Mouse (Mus musculus): ENCODE results near the gene Dazap1. TPM values are rescaled to one million over a fixed set of nuclear protein-coding genes. Genes with fewer than 3 reads are reported as not detected.

Gene Dazap1
- total RNA-seq, 2 experiments from 2014 or later, result 67.8 to 81.0 TPM

GRCm38 (mm10) chr10:80248971-80249640 lies 12.2 kb upstream of the Dazap1 start, which contains the start of gene Ndufs7:
Gene Ndufs7, plus strand, starts transcription at chr10:80249121.
- DNase-seq, result peak; percentile 89

GRCm38 (mm10) chr10:80250059-80250458 lies 11.2 kb upstream of the Dazap1 start:
- no peak for DNase-seq

GRCm38 (mm10) chr10:80250573-80250972 lies 10.7 kb upstream of the Dazap1 start:
- DNase-seq, result no peak

GRCm38 (mm10) chr10:80252011-80252410 lies 9.3 kb upstream of the Dazap1 start:
- no peak for DNase-seq

- no peak for DNase-seq
Measured at GRCm38 (mm10) chr10:80252493-80253274, 8.6 kb upstream of the Dazap1 start.

GRCm38 (mm10) chr10:80253551-80253950 lies 7.7 kb upstream of the Dazap1 start:
- DNase-seq, result no peak

- no peak for DNase-seq
Measured at GRCm38 (mm10) chr10:80254331-80255297, 6.7 kb upstream of the Dazap1 start.

- peak; percentile 56 for DNase-seq
Measured at GRCm38 (mm10) chr10:80255881-80256535, 5.3 kb upstream of the Dazap1 start.

- DNase-seq, result no peak
Measured at GRCm38 (mm10) chr10:80257936-80258335, 3.4 kb upstream of the Dazap1 start.

- no peak for DNase-seq
Measured at GRCm38 (mm10) chr10:80258752-80259462, 2.4 kb upstream of the Dazap1 start.

GRCm38 (mm10) chr10:80259463-80259805 lies 1.9 kb upstream of the Dazap1 start:
- DNase-seq, result no peak

- DNase-seq, result peak; percentile 81
Measured at GRCm38 (mm10) chr10:80259861-80260641, 1.2 kb upstream of the Dazap1 start.

- peak; percentile 98 for DNase-seq
Measured at GRCm38 (mm10) chr10:80261585-80261968, 291 bp downstream of the Dazap1 start.

GRCm38 (mm10) chr10:80262169-80262568 lies 883 bp downstream of the Dazap1 start:
- DNase-seq, result no peak

- DNase-seq, result no peak
Measured at GRCm38 (mm10) chr10:80262776-80263365, 1.6 kb downstream of the Dazap1 start.

GRCm38 (mm10) chr10:80264341-80265148 lies 3.3 kb downstream of the Dazap1 start:
- DNase-seq, result peak; percentile 100

GRCm38 (mm10) chr10:80265149-80265486 lies 3.8 kb downstream of the Dazap1 start:
- no peak for DNase-seq

GRCm38 (mm10) chr10:80270099-80270498 lies 8.8 kb downstream of the Dazap1 start:
- DNase-seq, result no peak

- no peak for DNase-seq
Measured at GRCm38 (mm10) chr10:80270734-80271181, 9.5 kb downstream of the Dazap1 start.
